Mouse (Mus musculus) hindbrain, embryonic 12.5 days (tissue): ENCODE results near the gene Actr3b. TPM values are rescaled to one million over a fixed set of nuclear protein-coding genes. Genes with fewer than 3 reads are reported as not detected.
"Not testable (repeated sequence)": the region's sequence is repeated elsewhere in the genome, so short reads cannot be mapped to it uniquely, and the experiment has no call there.

Source experiments
- ATAC-seq: fragments of 200-750 bp; cut with Nextera tagmentation; 2 replicates; pipeline ENCODE4 v1.8.0; 2017; ENCODE audit warnings: moderate TSS enrichment; ENCODE audit not compliant: low FRiP score
- H3K27ac ChIP-seq: fragments of 300-500 bp; sonication (generic); 2 replicates; pipeline ENCODE4 v1.5.1; 2016; ENCODE audit warnings: mild to moderate bottlenecking
- H3K27me3 ChIP-seq: fragments of 300-500 bp; sonication (generic); 2 replicates; pipeline ENCODE4 v1.6.1; 2016; ENCODE audit warnings: mild to moderate bottlenecking
- H3K36me3 ChIP-seq: fragments of 300-500 bp; sonication (generic); 2 replicates; pipeline ENCODE4 v1.6.1; 2016; ENCODE audit warnings: mild to moderate bottlenecking
- H3K4me1 ChIP-seq: fragments of 300-500 bp; sonication (generic); 2 replicates; pipeline ENCODE4 v1.6.1; 2016
- H3K4me2 ChIP-seq: fragments of 300-500 bp; sonication (generic); replicated peaks from 2 replicates; pipeline ENCODE4 v1.6.1; 2016; ENCODE audit warnings: mild to moderate bottlenecking
- H3K4me3 ChIP-seq: fragments of 300-500 bp; sonication (generic); 2 replicates; pipeline ENCODE4 v1.5.1; 2016; ENCODE audit warnings: mild to moderate bottlenecking
- H3K9ac ChIP-seq: fragments of 300-500 bp; sonication (generic); 2 replicates; pipeline ENCODE4 v1.6.1; 2016; ENCODE audit warnings: mild to moderate bottlenecking, moderate library complexity
- H3K9me3 ChIP-seq: fragments of 300-500 bp; sonication (generic); replicated peaks from 2 replicates; pipeline ENCODE4 v1.6.1; 2016; ENCODE audit warnings: mild to moderate bottlenecking
- WGBS: fragments of 180-500 bp; shearing (Covaris S2); methylation state at CpG from one replicate; pipeline ENCODE4 v1.1.7; 2016; 5-methylcytosine and 5-hydroxymethylcytosine counted together
- polyA plus RNA-seq: library from polyadenylated mRNA; unstranded; fragments of >200 nt; fragmentation: Nextera tagmentation; extraction: Ambion mirVana; gene quantifications from 2 replicates; pipeline ENCODE4 v1.2.1, GENCODE M21; 2016

Gene Actr3b
- polyA plus RNA-seq = 9.4 and 10.0 TPM in 2 replicates

DNA sequence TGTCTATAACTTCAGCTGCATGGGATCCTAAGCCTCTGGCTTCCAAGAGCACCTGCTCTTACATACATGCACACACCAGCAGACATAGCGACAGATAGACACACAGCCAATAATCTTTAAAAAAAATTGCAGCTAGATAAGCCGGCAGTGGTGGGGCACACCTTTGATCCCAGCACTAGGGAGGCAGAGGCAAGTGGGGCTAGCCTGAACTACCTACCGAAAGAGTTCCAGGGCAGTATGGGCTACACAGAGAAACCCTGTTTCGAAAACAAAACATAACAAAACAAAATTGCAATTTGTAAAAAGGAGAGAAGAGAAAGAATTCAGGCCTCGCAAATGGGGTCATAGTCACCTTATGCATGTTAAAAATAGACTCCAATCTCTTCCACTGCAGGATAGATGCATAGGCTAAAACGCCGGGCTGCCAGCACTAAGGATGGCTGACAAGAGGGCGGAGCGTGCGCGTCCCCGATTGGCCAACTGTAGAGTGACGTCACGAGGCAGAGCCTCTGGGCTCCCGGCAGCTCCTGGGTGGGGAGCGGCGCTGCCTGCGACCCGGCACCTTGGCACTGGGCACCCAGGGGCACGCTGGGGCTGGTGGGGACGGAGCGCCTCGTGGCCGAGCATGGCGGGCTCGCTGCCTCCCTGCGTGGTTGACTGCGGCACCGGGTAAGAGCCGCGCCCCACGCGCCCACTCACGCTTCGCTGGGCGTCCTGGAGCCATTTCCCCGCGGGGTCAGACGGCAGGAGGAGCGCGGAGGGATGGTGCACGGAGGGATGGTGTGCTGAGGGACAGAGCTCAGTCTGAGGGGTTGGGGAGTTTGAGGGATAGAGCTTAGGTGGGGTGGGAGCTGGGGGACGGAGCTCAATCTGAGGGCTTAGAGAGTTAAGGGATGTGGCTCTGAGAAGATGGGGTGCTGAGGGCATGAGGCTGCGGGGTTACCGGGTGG, at the start of gene Actr3b:
Gene Actr3b (plus strand): TSS at position 538 of the 950 bp plus-strand sequence.
- H3K4me3 ChIP-seq = peak within 1 kb of the TSS; percentile 70
- peak within 1 kb of the TSS; percentile 93 for H3K4me2 ChIP-seq
- peaks cover 4% of the 10 kb centered on the region for H3K4me1 ChIP-seq
- H3K27me3 ChIP-seq = no peaks in the 10 kb centered on the region; the same call in 1 of the 2 replicates
- ATAC-seq = peak; percentile 97
- 3% methylated on average over 45 of the region's 45 CpGs for WGBS
- peak within 1 kb of the TSS; percentile 75 for H3K9ac ChIP-seq
- H3K36me3 ChIP-seq = no peaks in the 10 kb centered on the region
- H3K9me3 ChIP-seq = no peaks in the 10 kb centered on the region
- H3K27ac ChIP-seq = no peak within 1 kb of the TSS

DNA sequence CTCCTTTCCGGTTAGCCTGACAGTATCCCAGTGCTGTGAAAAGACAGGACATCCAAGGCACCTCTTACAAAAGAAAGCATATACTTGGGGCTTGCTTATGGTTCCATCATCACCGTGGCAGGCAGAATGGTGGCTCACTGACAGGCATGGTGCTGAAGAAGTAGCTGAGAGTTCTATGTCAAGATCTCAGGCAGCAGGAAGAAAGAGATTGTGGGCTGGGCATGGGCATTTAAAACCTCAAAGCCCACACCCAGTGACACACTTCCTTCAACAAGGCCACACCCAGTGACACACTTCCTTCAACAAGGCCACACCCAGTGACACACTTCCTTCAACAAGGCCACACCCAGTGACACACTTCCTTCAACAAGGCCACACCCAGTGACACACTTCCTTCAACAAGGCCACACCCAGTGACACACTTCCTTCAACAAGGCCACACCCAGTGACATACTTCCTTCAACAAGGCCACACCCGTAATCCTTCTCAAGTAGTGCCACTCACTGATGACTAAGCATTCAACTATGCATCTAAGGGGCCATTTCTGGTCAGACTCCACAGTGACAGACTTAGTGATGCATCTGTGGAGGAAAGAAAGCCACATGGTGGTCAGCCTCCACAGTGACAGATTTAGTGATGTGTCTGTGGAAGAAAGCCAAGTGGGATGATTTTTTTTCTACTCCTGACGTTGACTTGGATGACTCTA, 46.6 kb upstream of the Actr3b start:
- not testable (repeated sequence) for H3K4me1 ChIP-seq, H3K36me3 ChIP-seq, H3K9ac ChIP-seq, H3K4me3 ChIP-seq, H3K4me2 ChIP-seq, ATAC-seq, H3K27ac ChIP-seq, H3K27me3 ChIP-seq, H3K9me3 ChIP-seq
- WGBS = 95% methylated on average over 4 of the region's 4 CpGs

DNA sequence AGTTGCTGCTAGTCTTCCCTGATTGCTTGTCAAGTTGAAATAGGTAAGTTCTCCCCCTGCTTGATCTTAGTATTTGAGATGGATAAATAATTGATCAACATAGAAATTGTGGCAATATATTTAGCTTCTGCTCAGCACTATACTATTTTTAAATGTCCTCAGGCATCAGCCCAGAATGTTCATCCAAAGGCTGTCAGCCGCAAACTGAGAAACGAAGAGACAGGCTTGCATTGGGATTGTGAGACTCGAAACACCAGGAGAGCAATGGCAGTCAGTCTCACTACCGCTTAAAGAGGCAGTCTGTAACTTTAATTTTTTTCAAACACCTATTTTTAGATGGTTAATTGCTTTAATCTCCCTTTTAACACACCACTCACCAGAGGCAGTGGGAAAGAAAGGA, 40.4 kb upstream of the Actr3b start:
- H3K9me3 ChIP-seq = no peaks in the 10 kb centered on the region
- H3K9ac ChIP-seq = no peak overlapping the region
- WGBS = 85% methylated on average over 4 of the region's 4 CpGs
- H3K4me1 ChIP-seq = no peaks in the 10 kb centered on the region
- no peak for ATAC-seq
- H3K27me3 ChIP-seq = no peaks in the 10 kb centered on the region
- no peak overlapping the region for H3K27ac ChIP-seq
- H3K4me2 ChIP-seq = no peak overlapping the region
- no peaks in the 10 kb centered on the region for H3K36me3 ChIP-seq
- no peak overlapping the region for H3K4me3 ChIP-seq

DNA sequence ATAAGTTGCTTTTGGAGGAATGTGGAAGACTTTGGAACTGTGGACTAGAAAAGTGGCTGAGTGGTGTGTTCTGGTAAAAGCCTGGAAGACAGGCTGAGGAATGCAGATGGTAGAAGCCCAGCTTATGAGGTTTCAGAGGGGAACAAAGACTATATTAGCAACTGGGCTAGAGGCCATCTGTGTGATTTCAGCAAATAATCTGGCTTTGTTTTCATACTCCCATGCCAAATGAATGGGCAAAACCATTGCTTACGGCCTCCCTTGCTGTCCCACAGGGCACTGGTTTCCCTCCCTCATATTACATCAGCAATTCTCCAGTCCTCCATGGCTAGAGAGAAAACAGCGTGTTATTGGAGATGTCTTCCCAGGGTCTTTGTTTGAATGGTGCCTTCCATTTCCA, 36.8 kb upstream of the Actr3b start:
- Histone ChIP-seq H3K9me3 (no peaks in the 10 kb centered on the region), H3K9ac (no peak overlapping the region), H3K4me1 (no peaks in the 10 kb centered on the region), H3K27ac (no peak overlapping the region), H3K4me2 (no peak overlapping the region), H3K36me3 (no peaks in the 10 kb centered on the region), H3K27me3 (no peaks in the 10 kb centered on the region), H3K4me3 (no peak overlapping the region)
- 76% methylated on average over 2 of the region's 2 CpGs for WGBS
- ATAC-seq = no peak

DNA sequence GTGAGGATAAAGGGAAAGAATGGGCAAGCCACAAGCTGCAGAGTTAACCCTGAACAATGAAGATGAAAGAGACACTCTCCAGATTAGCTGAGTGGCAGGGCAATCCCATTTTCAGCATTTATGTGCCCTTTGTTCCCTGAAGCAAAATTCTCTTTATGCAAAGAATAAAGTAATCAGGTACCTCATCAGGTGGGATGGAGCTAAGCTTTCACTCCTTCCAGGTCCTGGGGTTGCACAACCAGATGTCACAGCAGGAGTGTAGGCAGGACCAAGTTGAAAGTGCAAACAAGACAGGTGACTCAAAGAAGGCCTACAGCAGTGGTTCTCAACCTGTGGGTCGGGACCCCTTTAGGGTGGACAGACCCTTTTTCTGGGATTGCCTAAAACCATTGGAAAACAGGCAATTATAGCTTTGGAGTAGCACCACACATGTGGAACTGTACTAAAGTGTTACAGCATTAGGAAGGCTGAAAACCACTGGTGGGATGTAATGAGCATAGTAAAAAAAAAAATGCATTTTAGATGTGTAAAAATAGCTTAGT, 35.6 kb upstream of the Actr3b start:
- no peaks in the 10 kb centered on the region for H3K27me3 ChIP-seq
- no peaks in the 10 kb centered on the region for H3K4me1 ChIP-seq
- no peaks in the 10 kb centered on the region for H3K9me3 ChIP-seq
- H3K9ac ChIP-seq = no peak overlapping the region
- H3K4me2 ChIP-seq = no peak overlapping the region
- 52% methylated on average over 1 of the region's 1 CpGs for WGBS
- no peak for ATAC-seq
- no peak overlapping the region for H3K4me3 ChIP-seq
- no peak overlapping the region for H3K27ac ChIP-seq
- H3K36me3 ChIP-seq = no peaks in the 10 kb centered on the region

DNA sequence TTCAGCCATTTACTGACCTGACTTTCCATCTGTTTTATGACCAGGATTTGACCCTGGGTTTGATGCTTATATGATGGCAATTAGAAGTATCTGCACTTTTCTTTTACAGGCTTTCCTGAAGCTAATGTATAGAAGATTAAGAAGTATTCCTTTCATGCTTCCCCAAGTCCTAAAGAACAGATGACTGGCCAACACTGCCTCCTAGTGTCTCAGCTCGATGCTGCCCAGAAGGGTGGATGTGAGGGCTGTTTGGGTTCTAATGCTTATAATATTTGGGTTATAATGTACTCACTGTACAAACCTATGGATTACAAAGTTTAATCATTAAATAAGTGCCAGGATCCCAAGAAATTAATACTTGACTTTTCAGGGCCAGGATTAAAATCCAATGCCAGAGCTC, 25.5 kb upstream of the Actr3b start:
- no peaks in the 10 kb centered on the region for H3K9me3 ChIP-seq
- no peaks in the 10 kb centered on the region for H3K36me3 ChIP-seq
- no peak for ATAC-seq
- H3K27me3 ChIP-seq = no peaks in the 10 kb centered on the region
- no peak overlapping the region for H3K27ac ChIP-seq
- no peak overlapping the region for H3K4me3 ChIP-seq
- H3K4me2 ChIP-seq = no peak overlapping the region
- H3K4me1 ChIP-seq = no peaks in the 10 kb centered on the region
- H3K9ac ChIP-seq = no peak overlapping the region
- WGBS = 8% methylated on average over 1 of the region's 1 CpGs

DNA sequence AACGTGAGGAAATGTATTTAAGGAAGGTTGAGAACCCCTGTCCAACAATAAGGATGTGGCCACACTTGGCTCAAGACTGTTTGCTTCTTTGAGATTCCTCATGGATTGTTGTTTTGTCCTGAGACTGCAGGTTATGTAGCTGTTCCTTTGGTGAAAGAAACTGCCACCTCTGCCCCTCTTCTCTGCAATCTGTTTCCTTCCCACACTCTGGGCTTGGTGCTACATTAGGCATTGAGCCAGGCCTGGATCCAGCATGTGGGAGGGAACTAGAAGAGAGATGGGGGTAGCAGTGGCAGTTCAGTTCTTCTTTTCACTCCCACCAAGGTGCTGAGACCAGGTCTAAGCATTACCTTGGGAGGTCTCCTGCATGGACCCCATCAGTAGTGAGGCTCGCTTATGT, 23.9 kb upstream of the Actr3b start:
- Histone ChIP-seq H3K4me1 (no peaks in the 10 kb centered on the region), H3K9ac (no peak overlapping the region), H3K4me3 (no peak overlapping the region), H3K4me2 (no peak overlapping the region), H3K36me3 (no peaks in the 10 kb centered on the region), H3K27me3 (no peaks in the 10 kb centered on the region), H3K9me3 (no peaks in the 10 kb centered on the region), H3K27ac (no peak overlapping the region)
- no peak for ATAC-seq
- WGBS = 86% methylated on average over 2 of the region's 2 CpGs

DNA sequence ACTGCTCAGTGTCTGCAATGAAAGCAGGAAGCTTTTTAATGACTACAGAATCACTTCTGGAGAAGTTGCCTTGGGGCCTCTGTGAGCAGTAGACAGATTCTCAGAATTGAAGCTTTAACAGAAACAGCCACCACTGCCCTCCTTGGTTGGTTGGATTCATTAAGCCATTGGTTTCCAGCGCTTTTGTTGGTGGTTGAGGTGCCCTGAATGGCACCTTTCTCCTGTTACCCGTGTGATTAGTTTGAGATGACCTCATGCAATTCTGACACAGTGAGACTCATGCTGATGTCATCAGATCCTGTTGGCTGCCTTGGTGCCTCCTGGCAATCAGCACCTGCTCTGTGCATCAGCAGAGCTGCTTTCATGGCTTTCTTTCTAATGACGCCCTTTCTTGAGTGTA, 21.3 kb upstream of the Actr3b start:
- no peak for ATAC-seq
- H3K27ac ChIP-seq = no peak overlapping the region
- H3K4me3 ChIP-seq = no peak overlapping the region
- no peaks in the 10 kb centered on the region for H3K9me3 ChIP-seq
- no peaks in the 10 kb centered on the region for H3K27me3 ChIP-seq
- H3K4me2 ChIP-seq = no peak overlapping the region
- no peak overlapping the region for H3K9ac ChIP-seq
- no peaks in the 10 kb centered on the region for H3K4me1 ChIP-seq
- no peaks in the 10 kb centered on the region for H3K36me3 ChIP-seq
- WGBS = 73% methylated on average over 3 of the region's 3 CpGs

DNA sequence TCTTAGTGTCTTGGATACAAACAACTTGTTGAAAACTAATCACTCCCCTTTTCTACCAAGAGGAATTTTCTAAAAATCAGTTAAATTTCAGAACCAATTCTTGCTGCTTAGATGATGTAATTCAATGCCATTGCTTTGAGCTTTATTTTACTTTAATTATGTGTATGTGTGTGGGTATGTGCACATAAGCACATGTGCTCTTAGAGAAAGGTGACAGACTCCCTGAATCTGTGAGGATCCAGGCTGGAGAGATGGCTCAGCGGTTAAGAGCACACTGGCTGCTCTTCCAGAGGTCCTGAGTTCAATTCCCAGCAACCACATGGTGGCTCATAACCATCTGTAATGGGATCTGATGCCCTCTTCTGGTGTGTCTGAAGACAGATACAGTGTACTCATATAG, 20.9 kb upstream of the Actr3b start:
- H3K9ac ChIP-seq, H3K27me3 ChIP-seq, H3K4me3 ChIP-seq, ATAC-seq, H3K4me1 ChIP-seq, H3K9me3 ChIP-seq, H3K36me3 ChIP-seq, H3K4me2 ChIP-seq, H3K27ac ChIP-seq: not testable (repeated sequence)
- 87% methylated on average over 1 of the region's 1 CpGs for WGBS

DNA sequence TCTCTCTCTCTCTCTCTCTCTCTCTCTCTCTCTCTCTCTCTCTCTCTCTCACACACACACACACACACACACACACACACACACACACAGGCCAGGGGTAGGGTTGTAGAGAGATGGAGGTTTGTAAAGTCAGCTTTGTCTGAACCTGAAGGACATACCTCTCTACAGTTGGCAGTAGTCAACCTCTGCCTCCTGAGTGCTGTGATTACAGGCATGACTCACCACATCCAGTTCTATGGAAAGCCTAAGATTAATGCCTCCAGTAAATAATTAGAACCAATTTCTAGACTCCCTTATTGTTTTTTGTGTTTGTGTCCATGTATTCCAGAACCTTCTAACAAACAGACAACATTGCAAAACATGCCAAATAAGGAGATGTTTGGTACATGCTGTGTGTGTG, 11.9 kb upstream of the Actr3b start:
- ATAC-seq = no peak
- Histone ChIP-seq H3K4me1 (no peaks in the 10 kb centered on the region), H3K27me3 (no peaks in the 10 kb centered on the region), H3K36me3 (no peaks in the 10 kb centered on the region), H3K9me3 (no peaks in the 10 kb centered on the region), H3K27ac (no peak overlapping the region), H3K9ac (no peak overlapping the region), H3K4me2 (no peak overlapping the region), H3K4me3 (no peak overlapping the region)

DNA sequence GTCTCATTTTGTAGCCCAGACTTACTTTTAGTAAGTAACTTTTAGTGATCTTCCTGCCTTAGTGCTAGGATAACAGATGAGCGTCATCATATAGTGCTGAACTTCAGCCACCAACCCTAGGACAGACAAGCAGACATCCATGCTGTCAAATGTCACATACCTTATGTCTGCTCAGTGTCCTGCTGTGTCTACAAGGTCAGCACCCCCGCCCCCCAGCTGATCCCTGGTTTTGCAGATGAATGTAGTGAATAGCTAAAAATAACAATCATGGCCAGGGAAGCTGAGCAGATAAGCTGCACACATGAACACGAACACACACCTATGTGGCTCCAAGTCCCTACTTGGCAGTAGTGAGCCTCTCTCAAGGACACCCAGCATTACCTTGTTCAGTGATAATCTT, 11.2 kb upstream of the Actr3b start:
- Histone ChIP-seq H3K27me3 (no peaks in the 10 kb centered on the region), H3K4me3 (no peak overlapping the region), H3K36me3 (no peaks in the 10 kb centered on the region), H3K4me2 (no peak overlapping the region), H3K9ac (no peak overlapping the region), H3K4me1 (no peaks in the 10 kb centered on the region), H3K9me3 (no peaks in the 10 kb centered on the region), H3K27ac (no peak overlapping the region)
- ATAC-seq = no peak
- WGBS = 82% methylated on average over 3 of the region's 3 CpGs

DNA sequence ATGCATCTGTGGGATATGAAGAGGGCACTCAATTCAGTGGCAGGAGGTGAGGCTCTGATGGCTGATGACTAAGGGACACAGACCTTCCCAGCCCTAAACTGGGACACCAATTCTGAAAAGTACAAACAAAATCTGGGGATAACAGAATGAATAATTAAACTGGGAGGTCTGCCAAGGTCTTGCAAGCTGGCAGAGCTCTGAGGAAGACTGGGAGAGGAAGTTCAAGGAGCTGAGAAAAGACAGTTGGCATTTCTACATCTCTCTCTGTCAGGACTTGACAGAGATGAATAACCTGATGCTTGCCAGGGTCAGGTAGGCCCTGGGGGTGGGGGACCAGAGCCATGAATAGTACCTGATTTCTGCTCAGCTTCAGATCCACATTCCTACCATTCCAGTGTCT, 8.2 kb upstream of the Actr3b start:
- H3K27ac ChIP-seq = no peak overlapping the region
- H3K4me2 ChIP-seq = no peak overlapping the region
- H3K4me1 ChIP-seq = peaks cover 6% of the 10 kb centered on the region; the same call in 1 of the 2 replicates
- no peaks in the 10 kb centered on the region for H3K36me3 ChIP-seq
- no peak for ATAC-seq
- H3K4me3 ChIP-seq = no peak overlapping the region
- no peak overlapping the region for H3K9ac ChIP-seq
- no peaks in the 10 kb centered on the region for H3K9me3 ChIP-seq
- H3K27me3 ChIP-seq = no peaks in the 10 kb centered on the region
